In genomic region chr9:121704646-121705625, GRCm38 (mm10) we compare ENCODE assay signal across 8 mouse cellular contexts. TPM values are rescaled to one million over a fixed set of nuclear protein-coding genes. Genes with fewer than 3 reads are reported as not detected.
A peak's percentile ranks its signal among the peaks of the same experiment; 100 is the strongest.
DNase-seq lines count a peak whose midpoint lies in the region; ATAC-seq lines count a peak whose summit lies in the region.

Gene Sec22c, minus strand, starts transcription at chr9:121705490.

- WGBS in forebrain, embryonic 11.5 days: 2% methylated on average over 69 of the region's 69 CpGs
- 2% methylated on average over 69 of the region's 69 CpGs for WGBS in heart, embryonic 16.5 days
- 1% methylated on average over 69 of the region's 69 CpGs for WGBS in liver, embryonic 15.5 days (ENCODE audit: insufficient replicate concordance)
- 1% methylated on average over 69 of the region's 69 CpGs for WGBS in neural tube, embryonic 12.5 days

- H3K27ac ChIP-seq in forebrain, embryonic 11.5 days (ENCODE audit: low read depth, low read length): peak within 1 kb of the TSS; percentile 50
- H3K27ac ChIP-seq in heart, embryonic 16.5 days (ENCODE audit: low read length): peak within 1 kb of the TSS; percentile 75
- H3K27ac ChIP-seq in liver, embryonic 15.5 days (replicated peaks): peak within 1 kb of the TSS; percentile 96
- peak within 1 kb of the TSS; percentile 53; the same call in 1 of the 2 replicates for H3K27ac ChIP-seq in neural tube, embryonic 12.5 days

- H3K4me2 ChIP-seq in forebrain, embryonic 11.5 days (ENCODE audit: low read depth, low read length, severe bottlenecking): peak within 1 kb of the TSS; percentile 96
- peak within 1 kb of the TSS; percentile 91 for H3K4me2 ChIP-seq in heart, embryonic 16.5 days (ENCODE audit: low read depth, low read length)
- peak within 1 kb of the TSS; percentile 93 for H3K4me2 ChIP-seq in liver, embryonic 15.5 days
- H3K4me2 ChIP-seq in neural tube, embryonic 12.5 days (replicated peaks): peak within 1 kb of the TSS; percentile 91

- H3K9ac ChIP-seq in forebrain, embryonic 11.5 days (ENCODE audit: low read length): peak within 1 kb of the TSS; percentile 83
- H3K9ac ChIP-seq in heart, embryonic 16.5 days (ENCODE audit: low read length): peak within 1 kb of the TSS; percentile 76
- H3K9ac ChIP-seq in liver, embryonic 15.5 days: peak within 1 kb of the TSS; percentile 78
- H3K9ac ChIP-seq in neural tube, embryonic 12.5 days: peak within 1 kb of the TSS; percentile 85

- H3K9me3 ChIP-seq in forebrain, embryonic 11.5 days (ENCODE audit: control insufficient read depth, low read length): no peaks in the 10 kb centered on the region
- H3K9me3 ChIP-seq in heart, embryonic 16.5 days (replicated peaks; ENCODE audit: control insufficient read depth, low read length): no peaks in the 10 kb centered on the region
- no peaks in the 10 kb centered on the region for H3K9me3 ChIP-seq in liver, embryonic 15.5 days (replicated peaks)
- H3K9me3 ChIP-seq in neural tube, embryonic 12.5 days: no peaks in the 10 kb centered on the region

- H3K36me3 ChIP-seq in forebrain, embryonic 11.5 days (ENCODE audit: control insufficient read depth, insufficient read depth, low read length): no peaks in the 10 kb centered on the region; the same call in 1 of the 2 replicates
- H3K36me3 ChIP-seq in heart, embryonic 16.5 days (ENCODE audit: control insufficient read depth, insufficient read depth): no peaks in the 10 kb centered on the region
- no peaks in the 10 kb centered on the region for H3K36me3 ChIP-seq in liver, embryonic 15.5 days (replicated peaks)
- 0 out of 2 replicates have a peak, but pooled peaks cover 8% of the 10 kb centered on the region for H3K36me3 ChIP-seq in neural tube, embryonic 12.5 days

- DNase-seq in CD8-positive naive resting alpha-beta T cell, adult 2 months (ENCODE audit: low read depth in 2 of 2, low spot score in 2 of 2): peak; percentile 51 to 69
- peak; percentile 76 for DNase-seq in c-Kit-positive CD71-negative TER-119-negative erythroid progenitor cells, embryonic 14.5 days (ENCODE audit: low read depth)
- DNase-seq in forebrain, embryonic 11.5 days (ENCODE audit: low spot score): peak; percentile 93
- peak; percentile 93 to 95 for DNase-seq in kidney, postnatal 36 days
- peak; percentile 88 for DNase-seq in telencephalon, adult 2 months (ENCODE audit: low read depth, low spot score)

- ATAC-seq in forebrain, embryonic 11.5 days (replicated peaks; ENCODE audit: low FRiP score): peak; percentile 99
- peak; percentile 95 for ATAC-seq in heart, embryonic 16.5 days (replicated peaks; ENCODE audit: extremely low read depth, insufficient read depth, low FRiP score)
- ATAC-seq in liver, embryonic 15.5 days (ENCODE audit: insufficient read depth): peak; percentile 95
- peak; percentile 96 for ATAC-seq in neural tube, embryonic 12.5 days (ENCODE audit: low FRiP score, low read depth)

- no peaks in the 10 kb centered on the region for H3K27me3 ChIP-seq in forebrain, embryonic 11.5 days (ENCODE audit: control insufficient read depth, insufficient read depth, low read length)
- no peaks in the 10 kb centered on the region for H3K27me3 ChIP-seq in heart, embryonic 16.5 days (ENCODE audit: control insufficient read depth, insufficient read depth, low read length)
- no peaks in the 10 kb centered on the region for H3K27me3 ChIP-seq in liver, embryonic 15.5 days
- H3K27me3 ChIP-seq in neural tube, embryonic 12.5 days (replicated peaks): no peaks in the 10 kb centered on the region

- H3K4me3 ChIP-seq in forebrain, embryonic 11.5 days (ENCODE audit: low read depth, low read length): peak within 1 kb of the TSS; percentile 83
- H3K4me3 ChIP-seq in heart, embryonic 16.5 days (ENCODE audit: low read length): peak within 1 kb of the TSS; percentile 80
- H3K4me3 ChIP-seq in liver, embryonic 15.5 days (replicated peaks): peak within 1 kb of the TSS; percentile 84
- peak within 1 kb of the TSS; percentile 92 for H3K4me3 ChIP-seq in neural tube, embryonic 12.5 days

- H3K4me1 ChIP-seq in forebrain, embryonic 11.5 days (replicated peaks; ENCODE audit: control insufficient read depth, insufficient read depth, low read length): peaks cover 14% of the 10 kb centered on the region; the same call in 1 of the 2 replicates
- H3K4me1 ChIP-seq in heart, embryonic 16.5 days (ENCODE audit: control insufficient read depth, insufficient read depth, low read length): peaks cover 17% of the 10 kb centered on the region
- peaks cover 64% of the 10 kb centered on the region for H3K4me1 ChIP-seq in liver, embryonic 15.5 days (replicated peaks)
- H3K4me1 ChIP-seq in neural tube, embryonic 12.5 days: peaks cover 31% of the 10 kb centered on the region

RNA-seq across cellular contexts. Expression of gene Sec22c, which starts in this region (rescaled TPM):
- polyA plus RNA-seq in forebrain, embryonic 11.5 days (2014; fragmentation: Nextera tagmentation; extraction: Ambion mirVana): 17.5 and 19.6 TPM in 2 replicates
- polyA plus RNA-seq in heart, embryonic 16.5 days (2015; fragmentation: Nextera tagmentation; extraction: Ambion mirVana): 5.3 and 5.4 TPM in 2 replicates
- 3.3 and 3.6 TPM in 2 replicates for polyA plus RNA-seq in liver, embryonic 15.5 days (2015; fragmentation: Nextera tagmentation; extraction: Ambion mirVana)
- polyA plus RNA-seq in neural tube, embryonic 12.5 days (2016; fragmentation: Nextera tagmentation; extraction: Ambion mirVana): 21.5 and 23.5 TPM in 2 replicates

Comparison
In these comparisons a context has a peak if more than half of its experiments do, and no peak if none do; other contexts are left out.
1. Peak in every context shown above with its lines: DNase-seq, ATAC-seq, H3K4me3 ChIP-seq and H3K27ac ChIP-seq.